Mouse (Mus musculus) midbrain, embryonic 11.5 days (tissue): ENCODE measurements around the gene Apoa1. TPM values are rescaled to one million over a fixed set of nuclear protein-coding genes. Genes with fewer than 3 reads are reported as not detected.
A peak's percentile ranks its signal among the peaks of the same experiment; 100 is the strongest.

Source experiments
- ATAC-seq: fragments of 200-750 bp; cut with Nextera tagmentation; 2 replicates; pipeline ENCODE4 v1.8.0; 2017; ENCODE audit warnings: moderate TSS enrichment, moderate library complexity; ENCODE audit not compliant: low FRiP score
- DNase-seq: peaks from one replicate; pipeline ENCODE4 v3.0.0; 2015; ENCODE audit warnings: low spot score; ENCODE audit errors: missing footprints
- H3K27ac ChIP-seq: fragments of 300-500 bp; sonication (generic); 2 replicates; pipeline ENCODE4 v1.5.1; 2014; ENCODE audit warnings: low read depth, low read length
- H3K27me3 ChIP-seq: fragments of 300-500 bp; sonication (generic); 2 replicates; pipeline ENCODE4 v1.6.1; 2014; ENCODE audit warnings: mild to moderate bottlenecking, low read length, moderate library complexity, mixed read lengths; ENCODE audit not compliant: control insufficient read depth, insufficient read depth
- H3K36me3 ChIP-seq: fragments of 300-500 bp; sonication (generic); 2 replicates; pipeline ENCODE4 v1.6.1; 2014; ENCODE audit warnings: mild to moderate bottlenecking, low read length, moderate library complexity, mixed read lengths; ENCODE audit not compliant: control insufficient read depth, insufficient read depth
- H3K4me1 ChIP-seq: fragments of 300-500 bp; sonication (generic); 2 replicates; pipeline ENCODE4 v1.6.1; 2014; ENCODE audit warnings: low read length; ENCODE audit not compliant: control insufficient read depth, insufficient read depth
- H3K4me2 ChIP-seq: fragments of 300-500 bp; sonication (generic); 2 replicates; pipeline ENCODE4 v1.6.1; 2014; ENCODE audit warnings: mild to moderate bottlenecking, moderate library complexity
- H3K4me3 ChIP-seq: fragments of 300-500 bp; sonication (generic); 2 replicates; pipeline ENCODE4 v1.5.1; 2014; ENCODE audit warnings: low read depth, low read length
- H3K9ac ChIP-seq: fragments of 300-500 bp; sonication (generic); 2 replicates; pipeline ENCODE4 v1.6.1; 2014; ENCODE audit warnings: low read length
- H3K9me3 ChIP-seq: fragments of 300-500 bp; sonication (generic); 2 replicates; pipeline ENCODE4 v1.6.1; 2016; ENCODE audit warnings: low read length; ENCODE audit not compliant: control insufficient read depth
- WGBS: fragments of 180-500 bp; shearing (Covaris S2); extraction: QIAGEN DNeasy Blood & Tissue Kit; methylation state at CpG from one replicate; pipeline ENCODE4 v1.1.7; 2014; 5-methylcytosine and 5-hydroxymethylcytosine counted together
- polyA plus RNA-seq: library from polyadenylated mRNA; unstranded; fragments of >200 nt; fragmentation: Nextera tagmentation; extraction: Ambion mirVana; gene quantifications from 2 replicates; pipeline ENCODE4 v1.2.1, GENCODE M21; 2014

Apoa1 gene
- polyA plus RNA-seq, 1 experiment from 2014 or later = 1.00 TPM

GRCm38 (mm10) chr9:46240526-46241153 is 12.3 kb downstream of the Apoa1 start, which contains the start of gene Apoa4:
TSS of gene Apoa4 (plus strand) at chr9:46240696.
- Histone ChIP-seq H3K9me3 (no peaks in the 10 kb centered on the region), H3K27ac (no peak within 1 kb of the TSS), H3K4me2 (no peak within 1 kb of the TSS), H3K27me3 (no peaks in the 10 kb centered on the region), H3K4me3 (no peak within 1 kb of the TSS), H3K9ac (no peak within 1 kb of the TSS), H3K4me1 (no peaks in the 10 kb centered on the region), H3K36me3 (no peaks in the 10 kb centered on the region)
- ATAC-seq = no peak
- 74% methylated on average over 7 of the region's 7 CpGs for WGBS
- no peak for DNase-seq

GRCm38 (mm10) chr9:46241818-46242217 is 13.4 kb downstream of the Apoa1 start:
- no peak overlapping the region for H3K4me2 ChIP-seq
- no peaks in the 10 kb centered on the region for H3K4me1 ChIP-seq
- no peak overlapping the region for H3K27ac ChIP-seq
- no peaks in the 10 kb centered on the region; the same call in 1 of the 2 replicates for H3K27me3 ChIP-seq
- 67% methylated on average over 2 of the region's 2 CpGs for WGBS
- H3K9me3 ChIP-seq = no peaks in the 10 kb centered on the region
- H3K36me3 ChIP-seq = no peaks in the 10 kb centered on the region
- no peak for DNase-seq
- ATAC-seq = no peak
- H3K4me3 ChIP-seq = no peak overlapping the region
- no peak overlapping the region for H3K9ac ChIP-seq

- WGBS = 72% methylated on average over 4 of the region's 4 CpGs
- H3K9me3 ChIP-seq = no peaks in the 10 kb centered on the region
- H3K4me3 ChIP-seq = no peak overlapping the region
- H3K27me3 ChIP-seq = no peaks in the 10 kb centered on the region; the same call in 1 of the 2 replicates
- no peaks in the 10 kb centered on the region for H3K36me3 ChIP-seq
- H3K4me1 ChIP-seq = no peaks in the 10 kb centered on the region
- no peak overlapping the region for H3K4me2 ChIP-seq
- ATAC-seq (no peak), DNase-seq (no peak)
- no peak overlapping the region for H3K9ac ChIP-seq
- H3K27ac ChIP-seq = no peak overlapping the region
Observed at GRCm38 (mm10) chr9:46243122-46243521, 14.7 kb downstream of the Apoa1 start.

GRCm38 (mm10) chr9:46243584-46243983 is 15.2 kb downstream of the Apoa1 start:
- H3K36me3 ChIP-seq = no peaks in the 10 kb centered on the region
- H3K9ac ChIP-seq = no peak overlapping the region
- H3K27ac ChIP-seq = no peak overlapping the region
- H3K9me3 ChIP-seq = no peaks in the 10 kb centered on the region
- ATAC-seq (no peak), DNase-seq (peak; percentile 1)
- no peaks in the 10 kb centered on the region; the same call in 1 of the 2 replicates for H3K27me3 ChIP-seq
- no peak overlapping the region for H3K4me3 ChIP-seq
- no peak overlapping the region for H3K4me2 ChIP-seq
- H3K4me1 ChIP-seq = no peaks in the 10 kb centered on the region
- 66% methylated on average over 8 of the region's 8 CpGs for WGBS

- H3K4me2 ChIP-seq = no peak overlapping the region
- H3K9ac ChIP-seq = no peak overlapping the region
- no peaks in the 10 kb centered on the region for H3K36me3 ChIP-seq
- no peaks in the 10 kb centered on the region for H3K9me3 ChIP-seq
- H3K4me3 ChIP-seq = no peak overlapping the region
- DNase-seq = peak; percentile 95
- H3K27me3 ChIP-seq = no peaks in the 10 kb centered on the region; the same call in 1 of the 2 replicates
- H3K4me1 ChIP-seq = no peaks in the 10 kb centered on the region
- WGBS = 30% methylated on average over 10 of the region's 11 CpGs
- H3K27ac ChIP-seq = no peak overlapping the region
- peak; percentile 63; the same call in 1 of the 2 replicates for ATAC-seq
Observed at GRCm38 (mm10) chr9:46246752-46247324, 18.5 kb downstream of the Apoa1 start.

GRCm38 (mm10) chr9:46256177-46256576 is 27.8 kb downstream of the Apoa1 start:
- Histone ChIP-seq H3K27me3 (peaks cover 5% of the 10 kb centered on the region; the same call in 1 of the 2 replicates), H3K4me2 (no peak overlapping the region), H3K9ac (no peak overlapping the region), H3K36me3 (no peaks in the 10 kb centered on the region), H3K4me1 (no peaks in the 10 kb centered on the region; the same call in 1 of the 2 replicates), H3K9me3 (no peaks in the 10 kb centered on the region), H3K27ac (no peak overlapping the region), H3K4me3 (no peak overlapping the region)
- WGBS = 93% methylated on average over 7 of the region's 7 CpGs
- ATAC-seq = no peak
- no peak for DNase-seq

GRCm38 (mm10) chr9:46256658-46257385 is 28.4 kb downstream of the Apoa1 start:
- WGBS = 90% methylated on average over 10 of the region's 10 CpGs
- no peak for ATAC-seq
- peak; percentile 47 for DNase-seq
- Histone ChIP-seq H3K27ac (no peak overlapping the region), H3K9ac (no peak overlapping the region), H3K4me1 (no peaks in the 10 kb centered on the region; the same call in 1 of the 2 replicates), H3K9me3 (no peaks in the 10 kb centered on the region), H3K36me3 (no peaks in the 10 kb centered on the region), H3K4me3 (no peak overlapping the region), H3K4me2 (no peak overlapping the region), H3K27me3 (peaks cover 5% of the 10 kb centered on the region; the same call in 1 of the 2 replicates)

GRCm38 (mm10) chr9:46257546-46257945 is 29.2 kb downstream of the Apoa1 start:
- Histone ChIP-seq H3K36me3 (no peaks in the 10 kb centered on the region), H3K9me3 (no peaks in the 10 kb centered on the region), H3K9ac (no peak overlapping the region), H3K4me3 (no peak overlapping the region), H3K27me3 (peaks cover 5% of the 10 kb centered on the region; the same call in 1 of the 2 replicates), H3K4me2 (no peak overlapping the region), H3K27ac (no peak overlapping the region), H3K4me1 (no peaks in the 10 kb centered on the region; the same call in 1 of the 2 replicates)
- DNase-seq (peak; percentile 75), ATAC-seq (no peak)
- WGBS = 91% methylated on average over 3 of the region's 3 CpGs

GRCm38 (mm10) chr9:46259111-46259510 is 30.7 kb downstream of the Apoa1 start:
- H3K9me3 ChIP-seq = no peaks in the 10 kb centered on the region
- H3K4me2 ChIP-seq = no peak overlapping the region
- H3K4me3 ChIP-seq = no peak overlapping the region
- H3K4me1 ChIP-seq = no peaks in the 10 kb centered on the region; the same call in 1 of the 2 replicates
- no peak overlapping the region for H3K27ac ChIP-seq
- no peaks in the 10 kb centered on the region for H3K36me3 ChIP-seq
- 87% methylated on average over 6 of the region's 6 CpGs for WGBS
- H3K9ac ChIP-seq = no peak overlapping the region
- DNase-seq (peak; percentile 51), ATAC-seq (no peak)
- H3K27me3 ChIP-seq = no peaks in the 10 kb centered on the region; the same call in 1 of the 2 replicates
